Mouse (Mus musculus) thymus, adult 2 months (tissue): ENCODE measurements around the gene Tnfsf13.

Experiments used
- CTCF ChIP-seq: fragments of 200-500 bp; IDR thresholded peaks from 2 replicates; pipeline ENCODE4 v1.5.1; 2012; ENCODE audit warnings: mild to moderate bottlenecking, control low read depth, low read length, moderate library complexity, borderline replicate concordance; ENCODE audit not compliant: control insufficient read depth, poor library complexity, insufficient read depth; ENCODE audit errors: extremely low read depth
- POLR2A ChIP-seq: fragments of 200-500 bp; IDR thresholded peaks from 2 replicates; pipeline ENCODE4 v1.6.1; 2012; ENCODE audit warnings: mild to moderate bottlenecking, low read length, control low read depth, moderate library complexity; ENCODE audit not compliant: control insufficient read depth, poor library complexity, insufficient read depth; ENCODE audit errors: extremely low read depth

GRCm38 (mm10) chr11:69716953-69717352, 31.4 kb upstream of the Tnfsf13 start:
- TF ChIP-seq CTCF (no peak), POLR2A (no peak)
